Mouse (Mus musculus) midbrain, embryonic 12.5 days (tissue): Measurements from ENCODE around the gene Thbs1. TPM values are rescaled to one million over a fixed set of nuclear protein-coding genes. Genes with fewer than 3 reads are reported as not detected.

Source experiments
- ATAC-seq: fragments of 200-750 bp; cut with Nextera tagmentation; 2 replicates; pipeline ENCODE4 v1.8.0; 2017; ENCODE audit warnings: low read depth, moderate TSS enrichment, moderate library complexity; ENCODE audit not compliant: low FRiP score
- H3K27ac ChIP-seq: fragments of 300-500 bp; sonication (generic); replicated peaks from 2 replicates; pipeline ENCODE4 v1.5.1; 2016; ENCODE audit warnings: mild to moderate bottlenecking
- H3K27me3 ChIP-seq: fragments of 300-500 bp; sonication (generic); 2 replicates; pipeline ENCODE4 v1.6.1; 2016; ENCODE audit warnings: mild to moderate bottlenecking
- H3K36me3 ChIP-seq: fragments of 300-500 bp; sonication (generic); 2 replicates; pipeline ENCODE4 v1.6.1; 2016
- H3K4me1 ChIP-seq: fragments of 300-500 bp; sonication (generic); 2 replicates; pipeline ENCODE4 v1.6.1; 2016
- H3K4me2 ChIP-seq: fragments of 300-500 bp; sonication (generic); replicated peaks from 2 replicates; pipeline ENCODE4 v1.6.1; 2016; ENCODE audit warnings: mild to moderate bottlenecking, moderate library complexity
- H3K4me3 ChIP-seq: fragments of 300-500 bp; sonication (generic); 2 replicates; pipeline ENCODE4 v1.5.1; 2016; ENCODE audit warnings: mild to moderate bottlenecking
- H3K9ac ChIP-seq: fragments of 300-500 bp; sonication (generic); replicated peaks from 2 replicates; pipeline ENCODE4 v1.6.1; 2016; ENCODE audit warnings: mild to moderate bottlenecking, moderate library complexity
- H3K9me3 ChIP-seq: fragments of 300-500 bp; sonication (generic); 2 replicates; pipeline ENCODE4 v1.6.1; 2016; ENCODE audit warnings: mild to moderate bottlenecking
- WGBS: fragments of 180-500 bp; shearing (Covaris S2); methylation state at CpG from one replicate; pipeline ENCODE4 v1.1.7; 2016; 5-methylcytosine and 5-hydroxymethylcytosine counted together
- polyA plus RNA-seq: library from polyadenylated mRNA; unstranded; fragments of >200 nt; fragmentation: Nextera tagmentation; extraction: Ambion mirVana; gene quantifications from 2 replicates; pipeline ENCODE4 v1.2.1, GENCODE M21; 2016

Gene Thbs1
- 46.0 and 65.2 TPM in 2 replicates for polyA plus RNA-seq

DNA sequence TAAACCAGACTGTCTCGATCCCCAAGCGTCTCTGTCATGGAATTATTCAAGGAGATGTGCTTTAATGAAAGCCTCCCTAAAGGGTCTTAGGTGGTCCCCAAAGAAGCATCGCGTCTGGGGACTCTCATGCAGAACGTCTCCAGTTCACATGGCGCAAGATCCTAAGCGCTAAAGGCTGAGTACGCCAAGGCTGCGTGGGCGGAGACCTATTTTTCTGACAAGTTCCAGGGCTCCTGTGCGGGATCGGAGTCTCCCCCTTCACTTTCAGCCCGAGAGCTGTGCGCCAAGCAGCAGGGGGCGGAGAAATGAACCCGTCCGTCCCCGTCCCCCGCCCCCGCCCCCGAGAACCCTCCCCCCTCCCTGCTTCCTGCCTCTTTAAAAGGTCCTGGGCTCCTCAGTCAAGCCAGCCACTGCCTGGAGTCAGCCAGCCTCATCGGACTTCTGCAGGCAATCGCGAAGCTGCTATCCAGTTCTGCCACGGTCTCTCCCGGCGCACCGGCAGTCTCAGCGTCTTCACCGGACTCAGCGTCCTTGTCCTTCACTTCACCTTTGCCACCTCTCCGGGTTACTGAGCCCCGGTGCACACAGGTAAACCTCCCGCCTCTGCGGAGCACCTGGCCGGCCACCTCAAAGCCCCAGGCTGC lies at the start of gene Thbs1:
TSS of gene Thbs1 (plus strand) at position 389 of the 644 bp plus-strand sequence.
- H3K4me1 ChIP-seq = peaks cover 34% of the 10 kb centered on the region
- H3K9me3 ChIP-seq = no peaks in the 10 kb centered on the region
- peak; percentile 75 for ATAC-seq
- under 1% methylated on average over 33 of the region's 36 CpGs for WGBS
- peak within 1 kb of the TSS; percentile 95 for H3K4me2 ChIP-seq
- no peak within 1 kb of the TSS for H3K27ac ChIP-seq
- H3K9ac ChIP-seq = peak within 1 kb of the TSS; percentile 56
- no peaks in the 10 kb centered on the region for H3K36me3 ChIP-seq
- peaks cover 45% of the 10 kb centered on the region for H3K27me3 ChIP-seq
- H3K4me3 ChIP-seq = peak within 1 kb of the TSS; percentile 51

DNA sequence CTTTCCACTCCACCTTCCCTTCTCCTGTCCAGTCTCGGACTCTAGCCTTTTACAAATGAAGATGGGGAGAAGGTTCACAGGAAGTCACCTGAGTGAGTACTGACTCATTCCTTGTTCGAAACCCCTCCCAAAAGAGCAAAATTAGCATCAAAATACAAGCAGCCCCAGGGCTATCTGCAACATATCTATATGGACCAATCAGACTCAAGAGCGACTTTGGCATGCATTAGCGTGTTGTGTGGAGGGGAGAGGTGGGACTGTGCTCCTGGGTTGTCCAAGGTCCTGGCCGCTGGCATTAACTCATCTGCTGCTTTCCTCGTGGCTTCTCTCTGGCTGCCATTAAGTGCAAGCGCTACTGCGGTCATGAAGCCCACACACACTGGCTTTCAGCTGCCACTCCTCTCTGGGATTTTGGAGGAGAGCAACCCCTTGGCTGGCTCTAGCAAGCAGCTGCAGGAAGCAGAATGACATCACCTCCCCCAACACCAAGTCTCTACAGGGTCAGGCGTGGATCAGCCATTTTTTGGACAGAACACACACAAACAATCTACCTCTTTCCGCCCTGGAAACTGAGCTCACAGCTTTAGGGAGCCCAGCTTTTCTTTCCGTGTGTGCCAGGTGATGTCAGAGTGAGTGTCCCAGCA lies 47.4 kb upstream of the Thbs1 start:
- no peak overlapping the region for H3K4me2 ChIP-seq
- no peaks in the 10 kb centered on the region for H3K36me3 ChIP-seq
- H3K27me3 ChIP-seq = no peaks in the 10 kb centered on the region
- no peak overlapping the region for H3K4me3 ChIP-seq
- 90% methylated on average over 11 of the region's 11 CpGs for WGBS
- no peaks in the 10 kb centered on the region for H3K4me1 ChIP-seq
- no peak for ATAC-seq
- no peak overlapping the region for H3K27ac ChIP-seq
- H3K9ac ChIP-seq = no peak overlapping the region
- H3K9me3 ChIP-seq = no peaks in the 10 kb centered on the region

DNA sequence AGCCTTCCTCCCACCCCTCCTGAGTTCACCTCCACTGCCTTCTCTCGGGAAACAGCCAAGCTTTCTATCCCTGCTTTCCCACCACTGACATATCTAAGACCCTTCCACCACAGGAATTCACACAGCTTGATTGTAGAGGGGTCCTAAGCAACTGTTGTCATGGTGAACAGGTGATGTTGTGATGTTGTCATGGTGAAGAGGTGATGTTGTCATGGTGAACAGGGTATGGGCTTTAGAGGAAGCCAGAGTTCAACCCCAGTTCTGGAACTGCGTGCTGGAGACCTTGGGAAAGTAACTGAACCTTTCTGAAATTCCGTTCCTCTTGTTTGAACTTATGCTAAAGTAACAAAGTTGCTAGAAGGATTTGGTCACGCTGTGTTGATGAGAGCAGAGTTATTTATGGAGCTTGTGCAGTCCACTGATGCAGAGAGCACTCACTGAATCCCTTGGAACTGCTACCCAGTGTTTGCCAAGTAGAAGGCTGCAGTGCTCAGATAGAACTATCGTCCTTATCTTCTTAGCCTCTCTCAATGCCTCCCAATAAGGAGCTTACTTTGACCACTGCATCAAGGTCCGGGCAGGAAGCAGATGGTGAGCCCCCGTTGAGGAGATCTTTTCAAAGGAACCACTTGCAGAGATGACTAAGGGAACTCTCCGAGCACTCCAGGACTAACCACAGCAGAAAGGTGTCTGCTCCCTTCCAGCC lies 45.5 kb upstream of the Thbs1 start:
- 75% methylated on average over 8 of the region's 8 CpGs for WGBS

DNA sequence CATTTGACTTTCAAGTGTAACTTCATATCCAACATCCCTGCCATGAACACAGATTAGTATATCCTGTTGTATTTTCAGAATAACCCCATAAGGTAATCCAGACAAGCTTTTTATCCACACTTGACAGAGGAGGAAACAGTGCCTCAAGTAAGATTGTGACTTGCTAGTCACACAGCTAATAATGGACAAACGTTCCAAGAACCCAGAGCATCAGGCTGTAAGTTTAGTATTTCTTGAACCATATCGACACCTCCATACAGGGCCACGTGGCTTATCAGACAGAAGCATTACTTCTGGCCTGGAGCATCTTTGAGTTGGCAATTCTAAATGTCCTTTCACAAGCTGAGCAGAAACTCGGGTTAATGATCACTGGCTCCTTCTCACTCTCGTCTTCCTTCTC lies 41.7 kb upstream of the Thbs1 start:
- no peak for ATAC-seq
- no peak overlapping the region for H3K9ac ChIP-seq
- WGBS = 88% methylated on average over 5 of the region's 5 CpGs
- 0 out of 2 replicates have a peak, but pooled peaks cover 2% of the 10 kb centered on the region for H3K4me1 ChIP-seq
- no peak overlapping the region for H3K4me2 ChIP-seq
- no peaks in the 10 kb centered on the region for H3K36me3 ChIP-seq
- no peak overlapping the region for H3K27ac ChIP-seq
- no peaks in the 10 kb centered on the region for H3K27me3 ChIP-seq
- no peaks in the 10 kb centered on the region for H3K9me3 ChIP-seq
- H3K4me3 ChIP-seq = no peak overlapping the region

More for the DNA sequence above, 45.5 kb upstream of the Thbs1 start:
- Histone ChIP-seq H3K4me2 (no peak overlapping the region), H3K27me3 (no peaks in the 10 kb centered on the region), H3K36me3 (no peaks in the 10 kb centered on the region), H3K4me3 (no peak overlapping the region), H3K4me1 (no peaks in the 10 kb centered on the region), H3K9ac (no peak overlapping the region), H3K27ac (no peak overlapping the region), H3K9me3 (no peaks in the 10 kb centered on the region)
- ATAC-seq = no peak

DNA sequence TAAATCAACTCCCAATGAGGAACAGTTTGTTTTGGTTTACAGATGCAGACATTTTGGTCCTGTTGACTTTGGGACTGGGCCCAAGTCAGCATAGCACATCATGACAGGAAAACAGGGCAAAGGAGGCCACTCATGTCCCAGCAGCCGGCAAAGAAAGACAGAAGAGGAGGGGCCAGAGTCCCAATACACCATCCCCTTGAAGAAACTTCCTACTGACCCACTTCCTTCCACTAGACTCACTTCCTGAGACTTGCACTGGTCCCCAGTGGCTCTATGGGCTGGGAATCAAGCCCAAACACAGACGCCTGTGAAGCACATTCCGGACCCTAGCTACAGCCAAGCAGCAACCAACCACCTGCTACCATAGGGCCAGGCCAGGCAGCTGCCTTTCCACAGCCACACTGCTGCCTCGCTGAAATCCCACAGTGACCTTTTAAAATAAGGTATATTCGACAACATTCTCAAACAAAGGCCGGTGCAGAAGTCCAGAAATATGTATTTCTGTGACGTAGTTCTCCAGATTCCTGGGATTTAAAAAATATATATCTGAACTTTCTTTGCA lies 38.8 kb upstream of the Thbs1 start:
- Histone ChIP-seq H3K27me3 (no peaks in the 10 kb centered on the region), H3K27ac (no peak overlapping the region), H3K9ac (no peak overlapping the region), H3K9me3 (no peaks in the 10 kb centered on the region), H3K4me1 (0 out of 2 replicates have a peak, but pooled peaks cover 2% of the 10 kb centered on the region), H3K4me3 (no peak overlapping the region), H3K4me2 (no peak overlapping the region), H3K36me3 (no peaks in the 10 kb centered on the region)
- WGBS = 91% methylated on average over 7 of the region's 7 CpGs
- no peak for ATAC-seq

DNA sequence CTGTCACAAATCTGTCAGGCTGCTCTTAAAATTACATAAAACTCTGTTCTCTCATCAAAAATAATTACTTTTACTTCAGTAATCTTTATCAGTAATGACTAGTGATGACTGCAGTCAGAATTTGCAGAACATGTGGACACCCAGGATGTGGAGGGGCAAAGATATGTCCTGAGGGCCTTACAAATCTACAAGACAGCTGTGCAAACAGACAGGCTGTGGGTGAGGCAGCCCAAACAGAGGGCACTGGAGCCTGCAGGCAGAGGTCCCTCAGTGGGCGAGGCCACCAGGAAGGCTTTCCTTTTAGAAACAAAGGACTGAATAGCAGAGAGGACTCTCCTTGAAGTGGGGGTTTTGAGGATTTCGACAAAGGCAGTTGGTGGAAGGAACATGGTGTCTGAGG lies 37.6 kb upstream of the Thbs1 start:
- Histone ChIP-seq H3K27ac (no peak overlapping the region), H3K4me2 (no peak overlapping the region), H3K27me3 (no peaks in the 10 kb centered on the region), H3K9me3 (no peaks in the 10 kb centered on the region), H3K4me1 (0 out of 2 replicates have a peak, but pooled peaks cover 2% of the 10 kb centered on the region), H3K9ac (no peak overlapping the region), H3K4me3 (no peak overlapping the region), H3K36me3 (no peaks in the 10 kb centered on the region)
- WGBS = 20% methylated on average over 2 of the region's 2 CpGs
- no peak for ATAC-seq

DNA sequence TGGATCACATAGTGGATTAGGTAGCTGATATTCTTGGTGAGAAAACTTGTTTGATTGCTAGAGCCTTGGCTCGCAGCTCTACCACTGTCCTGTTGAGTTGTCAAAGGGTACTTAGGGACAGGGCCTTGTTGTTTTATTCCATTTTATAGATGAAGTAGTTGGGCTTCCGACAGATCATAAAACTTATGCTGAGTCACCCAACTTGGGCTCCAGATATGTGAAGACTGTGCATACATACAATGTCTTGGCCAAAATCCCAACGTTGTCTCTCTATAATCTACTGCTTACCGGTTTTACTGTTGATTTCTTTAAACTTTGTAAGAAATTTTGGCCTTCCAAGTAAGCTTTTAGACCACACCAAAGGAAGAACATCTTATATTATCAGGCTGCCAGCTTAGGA lies 36.5 kb upstream of the Thbs1 start:
- Histone ChIP-seq H3K27ac (no peak overlapping the region), H3K4me2 (no peak overlapping the region), H3K27me3 (no peaks in the 10 kb centered on the region), H3K4me3 (no peak overlapping the region), H3K9me3 (no peaks in the 10 kb centered on the region), H3K36me3 (no peaks in the 10 kb centered on the region), H3K9ac (no peak overlapping the region), H3K4me1 (0 out of 2 replicates have a peak, but pooled peaks cover 2% of the 10 kb centered on the region)
- no peak for ATAC-seq
- 88% methylated on average over 4 of the region's 4 CpGs for WGBS

DNA sequence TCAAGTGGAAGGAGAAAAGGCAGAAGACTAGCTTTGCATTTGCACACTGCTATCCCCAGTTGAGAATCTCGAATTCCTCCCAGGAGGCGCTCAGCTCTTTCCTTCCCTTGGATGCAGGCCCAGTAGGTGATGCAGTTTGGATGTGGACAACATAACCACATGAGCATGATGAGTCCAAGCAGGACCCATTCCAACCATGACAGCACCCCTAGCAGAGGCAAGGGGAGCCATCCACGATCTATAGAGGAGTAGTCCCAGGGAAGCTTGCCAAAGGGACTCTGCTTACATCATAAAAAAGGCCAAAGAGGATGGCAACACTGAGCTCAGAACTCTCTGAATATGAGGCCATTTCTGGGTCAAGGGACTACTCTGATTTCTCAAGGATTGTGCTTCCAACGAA lies 32.5 kb upstream of the Thbs1 start:
- Histone ChIP-seq H3K4me3 (no peak overlapping the region), H3K36me3 (no peaks in the 10 kb centered on the region), H3K4me2 (no peak overlapping the region), H3K27me3 (no peaks in the 10 kb centered on the region), H3K9me3 (no peaks in the 10 kb centered on the region), H3K9ac (no peak overlapping the region), H3K27ac (no peak overlapping the region), H3K4me1 (0 out of 2 replicates have a peak, but pooled peaks cover under 1% of the 10 kb centered on the region)
- WGBS = 80% methylated on average over 4 of the region's 4 CpGs
- no peak for ATAC-seq

DNA sequence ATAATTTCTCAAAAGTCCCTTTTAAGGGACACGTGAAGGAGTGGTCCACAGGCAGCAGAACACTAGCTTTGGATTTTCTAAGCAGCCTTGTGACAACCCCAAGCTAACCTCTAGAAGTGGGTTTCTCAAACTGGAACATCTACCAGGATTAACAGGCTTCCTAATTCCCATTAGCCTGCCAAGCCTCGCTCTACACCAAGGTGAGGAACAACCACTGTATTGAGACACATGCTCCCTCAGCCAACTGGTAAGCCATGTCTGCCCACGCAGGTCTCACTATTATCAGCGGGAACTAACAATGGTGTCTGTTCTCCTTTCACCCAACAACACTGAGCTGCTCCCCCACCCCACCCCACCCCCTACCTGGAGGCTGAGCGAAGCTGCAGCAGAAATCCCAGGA lies 30.1 kb upstream of the Thbs1 start:
- 77% methylated on average over 5 of the region's 5 CpGs for WGBS
- Histone ChIP-seq H3K36me3 (no peaks in the 10 kb centered on the region), H3K9ac (no peak overlapping the region), H3K27me3 (no peaks in the 10 kb centered on the region), H3K4me3 (no peak overlapping the region), H3K27ac (no peak overlapping the region), H3K9me3 (no peaks in the 10 kb centered on the region), H3K4me2 (no peak overlapping the region), H3K4me1 (no peaks in the 10 kb centered on the region)
- no peak for ATAC-seq

DNA sequence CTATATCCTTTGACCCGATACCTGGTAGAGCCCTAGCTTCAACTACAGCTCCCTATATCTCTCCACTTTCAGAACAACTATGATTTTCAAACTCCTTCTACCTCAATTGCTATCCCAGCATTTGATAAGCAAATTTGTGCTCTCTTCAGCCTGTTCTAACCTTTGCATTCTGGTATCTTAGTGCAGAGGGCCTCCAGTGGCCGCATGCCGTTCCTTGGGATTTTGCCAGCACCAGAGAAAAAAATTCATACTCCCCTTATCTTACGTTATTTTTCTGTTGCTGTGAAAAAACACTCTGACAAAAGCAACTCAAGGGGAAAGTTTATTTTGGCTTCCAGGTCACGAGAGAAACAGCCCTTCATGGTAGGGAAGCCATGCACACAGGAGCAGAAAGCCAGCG lies 28.0 kb upstream of the Thbs1 start:
- Histone ChIP-seq H3K9me3 (no peaks in the 10 kb centered on the region), H3K4me3 (no peak overlapping the region), H3K36me3 (no peaks in the 10 kb centered on the region), H3K9ac (no peak overlapping the region), H3K27ac (no peak overlapping the region), H3K4me1 (no peaks in the 10 kb centered on the region), H3K4me2 (no peak overlapping the region), H3K27me3 (no peaks in the 10 kb centered on the region)
- no peak for ATAC-seq
- 85% methylated on average over 6 of the region's 6 CpGs for WGBS

DNA sequence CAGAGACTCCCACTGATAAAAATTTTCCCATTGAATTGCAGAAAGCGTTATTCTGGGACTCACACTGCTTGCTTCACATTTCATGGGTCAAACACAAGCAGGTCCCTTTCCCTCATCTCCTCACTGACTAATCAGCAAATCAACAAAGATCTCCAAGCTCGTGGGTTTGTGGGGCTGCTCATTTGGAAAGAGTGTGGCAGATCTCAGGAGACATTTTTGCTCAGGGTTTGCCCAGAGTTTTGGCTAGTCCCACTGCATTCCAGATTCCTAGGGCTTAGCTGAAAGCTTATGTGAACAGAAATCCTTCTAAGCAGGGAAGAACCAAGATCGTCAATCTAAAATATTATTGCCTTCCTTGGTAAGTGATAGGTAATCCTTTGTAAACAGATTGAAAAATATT lies 27.0 kb upstream of the Thbs1 start:
- no peaks in the 10 kb centered on the region for H3K4me1 ChIP-seq
- H3K4me3 ChIP-seq = no peak overlapping the region
- ATAC-seq = no peak
- WGBS = 79% methylated on average over 3 of the region's 3 CpGs
- H3K27me3 ChIP-seq = no peaks in the 10 kb centered on the region
- no peak overlapping the region for H3K9ac ChIP-seq
- H3K9me3 ChIP-seq = no peaks in the 10 kb centered on the region
- H3K27ac ChIP-seq = no peak overlapping the region
- H3K4me2 ChIP-seq = no peak overlapping the region
- no peaks in the 10 kb centered on the region for H3K36me3 ChIP-seq

DNA sequence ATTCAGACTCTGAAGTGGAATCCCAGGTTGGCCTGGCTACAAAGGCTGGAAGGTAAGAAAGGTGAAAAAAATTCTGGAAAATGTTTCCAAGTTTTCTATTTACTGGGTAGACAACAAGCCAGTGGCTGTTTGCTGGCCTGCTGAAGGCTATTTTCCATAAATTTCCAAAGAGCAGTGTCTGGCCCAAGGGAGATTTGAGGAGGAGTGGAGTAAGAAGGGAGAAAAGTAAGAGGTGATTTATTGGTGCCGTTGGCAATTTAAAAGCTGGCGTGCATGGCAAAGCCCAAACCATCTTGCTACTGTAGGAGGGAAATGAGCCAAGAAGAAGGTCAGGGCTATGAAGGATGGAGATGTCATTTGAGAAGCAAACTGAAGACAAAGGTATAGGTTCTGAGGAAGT lies 26.0 kb upstream of the Thbs1 start:
- Histone ChIP-seq H3K4me2 (no peak overlapping the region), H3K27ac (no peak overlapping the region), H3K27me3 (no peaks in the 10 kb centered on the region), H3K4me1 (no peaks in the 10 kb centered on the region), H3K36me3 (no peaks in the 10 kb centered on the region), H3K9me3 (no peaks in the 10 kb centered on the region), H3K9ac (no peak overlapping the region), H3K4me3 (no peak overlapping the region)
- ATAC-seq = no peak
- 98% methylated on average over 2 of the region's 2 CpGs for WGBS
